Mouse (Mus musculus) heart, embryonic 16.5 days (tissue): ENCODE results near the gene Plcg2. TPM values are rescaled to one million over a fixed set of nuclear protein-coding genes. Genes with fewer than 3 reads are reported as not detected.

Experiments
- ATAC-seq: fragments of 200-750 bp; cut with Nextera tagmentation; replicated peaks from 2 replicates; pipeline ENCODE4 v1.8.0; 2017; ENCODE audit warnings: moderate number of reproducible peaks; ENCODE audit not compliant: insufficient read depth, low FRiP score; ENCODE audit errors: extremely low read depth
- H3K27ac ChIP-seq: fragments of 300-500 bp; sonication (generic); 2 replicates; pipeline ENCODE4 v1.5.1; 2014; ENCODE audit warnings: mild to moderate bottlenecking, low read length, control low read depth, moderate library complexity
- H3K27me3 ChIP-seq: fragments of 300-500 bp; sonication (generic); 2 replicates; pipeline ENCODE4 v1.6.1; 2014; ENCODE audit warnings: low read length, mixed read lengths; ENCODE audit not compliant: control insufficient read depth, insufficient read depth
- H3K36me3 ChIP-seq: fragments of 300-500 bp; sonication (generic); 2 replicates; pipeline ENCODE4 v1.6.1; 2014; ENCODE audit not compliant: control insufficient read depth, insufficient read depth
- H3K4me1 ChIP-seq: fragments of 300-500 bp; sonication (generic); 2 replicates; pipeline ENCODE4 v1.6.1; 2014; ENCODE audit warnings: low read length, mixed read lengths; ENCODE audit not compliant: control insufficient read depth, insufficient read depth
- H3K4me2 ChIP-seq: fragments of 300-500 bp; sonication (generic); 2 replicates; pipeline ENCODE4 v1.6.1; 2014; ENCODE audit warnings: low read depth, mild to moderate bottlenecking, control low read depth, low read length
- H3K4me3 ChIP-seq: fragments of 300-500 bp; sonication (generic); 2 replicates; pipeline ENCODE4 v1.5.1; 2014; ENCODE audit warnings: mild to moderate bottlenecking, control low read depth, low read length
- H3K9ac ChIP-seq: fragments of 300-500 bp; sonication (generic); 2 replicates; pipeline ENCODE4 v1.6.1; 2014; ENCODE audit warnings: low read length, control low read depth
- H3K9me3 ChIP-seq: fragments of 300-500 bp; sonication (generic); replicated peaks from 2 replicates; pipeline ENCODE4 v1.6.1; 2016; ENCODE audit warnings: low read length; ENCODE audit not compliant: control insufficient read depth
- WGBS: fragments of 180-500 bp; shearing (Covaris S2); extraction: QIAGEN DNeasy Blood & Tissue Kit; methylation state at CpG from one replicate; pipeline ENCODE4 v1.1.7; 2014; 5-methylcytosine and 5-hydroxymethylcytosine counted together
- polyA plus RNA-seq: library from polyadenylated mRNA; unstranded; fragments of >200 nt; fragmentation: Nextera tagmentation; extraction: Ambion mirVana; gene quantifications from 2 replicates; pipeline ENCODE4 v1.2.1, GENCODE M21; 2015

The Plcg2 gene
- polyA plus RNA-seq, 1 experiment from 2014 or later: 7.2 TPM

GRCm38 (mm10) chr8:117548453-117548852, 50.4 kb downstream of the Plcg2 start:
- H3K27me3 ChIP-seq: no peaks in the 10 kb centered on the region
- H3K9ac ChIP-seq: no peak overlapping the region
- H3K4me1 ChIP-seq: peaks cover 15% of the 10 kb centered on the region
- no peak overlapping the region for H3K27ac ChIP-seq
- no peak overlapping the region for H3K4me2 ChIP-seq
- no peaks in the 10 kb centered on the region for H3K9me3 ChIP-seq
- no peaks in the 10 kb centered on the region for H3K36me3 ChIP-seq
- ATAC-seq: peak; percentile 53
- 53% methylated on average over 4 of the region's 4 CpGs for WGBS
- H3K4me3 ChIP-seq: no peak overlapping the region

- no peak overlapping the region for H3K4me3 ChIP-seq
- H3K4me1 ChIP-seq: peaks cover 5% of the 10 kb centered on the region
- H3K9me3 ChIP-seq: no peaks in the 10 kb centered on the region
- H3K9ac ChIP-seq: no peak overlapping the region
- H3K4me2 ChIP-seq: no peak overlapping the region
- WGBS: 84% methylated on average over 5 of the region's 5 CpGs
- no peak for ATAC-seq
- no peaks in the 10 kb centered on the region for H3K27me3 ChIP-seq
- H3K27ac ChIP-seq: no peak overlapping the region
- no peaks in the 10 kb centered on the region for H3K36me3 ChIP-seq
Observed at GRCm38 (mm10) chr8:117550529-117550928, 52.4 kb downstream of the Plcg2 start.

GRCm38 (mm10) chr8:117561014-117561413, 62.9 kb downstream of the Plcg2 start:
- peaks cover 4% of the 10 kb centered on the region; the same call in 1 of the 2 replicates for H3K4me1 ChIP-seq
- H3K4me3 ChIP-seq: no peak overlapping the region
- 63% methylated on average over 4 of the region's 4 CpGs for WGBS
- H3K9ac ChIP-seq: no peak overlapping the region
- H3K9me3 ChIP-seq: no peaks in the 10 kb centered on the region
- H3K36me3 ChIP-seq: no peaks in the 10 kb centered on the region
- no peak overlapping the region for H3K4me2 ChIP-seq
- no peak for ATAC-seq
- no peak overlapping the region for H3K27ac ChIP-seq
- no peaks in the 10 kb centered on the region for H3K27me3 ChIP-seq

DNA sequence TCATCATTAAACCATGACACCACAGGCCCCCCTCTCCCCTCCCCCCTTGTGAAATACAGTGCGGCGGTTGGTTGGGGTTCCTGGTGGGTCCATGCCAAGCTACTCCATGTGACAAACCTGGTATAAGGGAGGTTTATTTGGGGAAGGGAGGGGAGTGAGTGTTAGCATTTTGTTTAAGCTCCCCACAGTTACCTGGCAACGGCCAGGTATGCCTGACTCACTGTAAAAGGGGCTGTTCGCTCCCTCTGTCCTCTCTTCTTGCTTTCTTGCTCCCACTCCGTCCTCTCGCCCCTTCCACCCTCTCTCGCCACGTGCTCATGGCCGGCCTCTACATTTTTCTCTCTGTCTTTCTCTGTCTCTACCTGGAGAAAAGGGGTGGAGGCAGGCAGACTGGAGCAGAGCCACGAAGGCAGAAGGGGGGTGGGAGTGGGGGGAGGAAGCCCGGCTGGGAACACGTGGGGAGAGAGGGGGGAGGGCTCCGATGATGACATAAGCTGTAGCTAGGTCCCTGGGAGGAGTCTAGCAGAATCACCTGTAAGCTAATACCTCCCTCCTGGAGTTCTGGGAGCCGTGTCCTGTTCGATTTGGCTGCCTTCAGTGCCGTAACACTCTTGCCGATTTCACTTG, 63.8 kb downstream of the Plcg2 start:
- peak overlapping the region; percentile 33; the same call in 1 of the 2 replicates for H3K4me2 ChIP-seq
- H3K9me3 ChIP-seq: no peaks in the 10 kb centered on the region
- H3K27me3 ChIP-seq: no peaks in the 10 kb centered on the region
- no peak for ATAC-seq
- H3K4me1 ChIP-seq: peaks cover 4% of the 10 kb centered on the region; the same call in 1 of the 2 replicates
- no peaks in the 10 kb centered on the region for H3K36me3 ChIP-seq
- no peak overlapping the region for H3K9ac ChIP-seq
- peak overlapping the region; percentile 15 for H3K4me3 ChIP-seq
- WGBS: 26% methylated on average over 17 of the region's 17 CpGs
- H3K27ac ChIP-seq: no peak overlapping the region

- H3K9me3 ChIP-seq: no peaks in the 10 kb centered on the region
- H3K36me3 ChIP-seq: no peaks in the 10 kb centered on the region
- no peaks in the 10 kb centered on the region for H3K27me3 ChIP-seq
- H3K9ac ChIP-seq: no peak overlapping the region
- H3K4me1 ChIP-seq: peaks cover 4% of the 10 kb centered on the region; the same call in 1 of the 2 replicates
- ATAC-seq: no peak
- peak overlapping the region; percentile 33; the same call in 1 of the 2 replicates for H3K4me2 ChIP-seq
- H3K4me3 ChIP-seq: peak overlapping the region; percentile 15
- H3K27ac ChIP-seq: no peak overlapping the region
- WGBS: 40% methylated on average over 16 of the region's 16 CpGs
Observed at GRCm38 (mm10) chr8:117562445-117563014, 64.4 kb downstream of the Plcg2 start.

GRCm38 (mm10) chr8:117569409-117569808, 71.3 kb downstream of the Plcg2 start:
- no peaks in the 10 kb centered on the region for H3K27me3 ChIP-seq
- no peak overlapping the region for H3K4me3 ChIP-seq
- H3K9me3 ChIP-seq: no peaks in the 10 kb centered on the region
- no peak overlapping the region for H3K4me2 ChIP-seq
- H3K4me1 ChIP-seq: no peaks in the 10 kb centered on the region
- WGBS: 32% methylated on average over 5 of the region's 5 CpGs
- ATAC-seq: no peak
- no peaks in the 10 kb centered on the region for H3K36me3 ChIP-seq
- H3K9ac ChIP-seq: no peak overlapping the region
- no peak overlapping the region for H3K27ac ChIP-seq

DNA sequence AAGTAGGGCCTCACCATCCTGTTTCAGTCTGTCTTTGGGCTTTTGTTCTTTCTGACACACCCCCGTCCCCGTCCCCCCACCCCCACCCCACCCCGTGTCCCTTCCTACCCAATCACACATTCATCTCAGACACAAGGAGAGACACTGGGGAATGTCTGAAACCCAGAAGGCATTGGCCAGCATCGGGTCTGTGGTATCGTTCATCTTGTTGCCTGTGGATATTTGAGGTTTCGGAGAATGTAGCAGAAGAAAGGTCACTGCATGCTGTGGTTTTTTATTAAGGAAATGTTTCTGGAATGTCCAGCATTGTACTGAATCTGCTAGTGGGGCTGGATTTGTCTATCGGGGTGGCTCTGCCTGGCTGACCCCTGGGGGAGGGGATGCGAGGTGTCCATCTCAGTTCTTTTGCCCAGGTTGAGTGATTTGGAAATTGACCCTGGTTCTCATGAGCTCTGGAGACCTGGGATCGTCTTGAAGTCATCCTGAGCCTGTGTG, 78.2 kb downstream of the Plcg2 start:
- Histone ChIP-seq H3K36me3 (no peaks in the 10 kb centered on the region), H3K27ac (no peak overlapping the region), H3K9me3 (no peaks in the 10 kb centered on the region), H3K4me2 (no peak overlapping the region), H3K9ac (no peak overlapping the region), H3K4me1 (no peaks in the 10 kb centered on the region), H3K27me3 (no peaks in the 10 kb centered on the region), H3K4me3 (no peak overlapping the region)
- WGBS: 70% methylated on average over 9 of the region's 9 CpGs
- no peak for ATAC-seq

- no peak overlapping the region for H3K27ac ChIP-seq
- no peak overlapping the region for H3K9ac ChIP-seq
- no peaks in the 10 kb centered on the region for H3K27me3 ChIP-seq
- WGBS: 75% methylated on average over 6 of the region's 6 CpGs
- no peak overlapping the region for H3K4me3 ChIP-seq
- no peaks in the 10 kb centered on the region for H3K4me1 ChIP-seq
- H3K9me3 ChIP-seq: no peaks in the 10 kb centered on the region
- no peaks in the 10 kb centered on the region for H3K36me3 ChIP-seq
- H3K4me2 ChIP-seq: no peak overlapping the region
- no peak for ATAC-seq
Observed at GRCm38 (mm10) chr8:117577059-117577458, 79.0 kb downstream of the Plcg2 start.

DNA sequence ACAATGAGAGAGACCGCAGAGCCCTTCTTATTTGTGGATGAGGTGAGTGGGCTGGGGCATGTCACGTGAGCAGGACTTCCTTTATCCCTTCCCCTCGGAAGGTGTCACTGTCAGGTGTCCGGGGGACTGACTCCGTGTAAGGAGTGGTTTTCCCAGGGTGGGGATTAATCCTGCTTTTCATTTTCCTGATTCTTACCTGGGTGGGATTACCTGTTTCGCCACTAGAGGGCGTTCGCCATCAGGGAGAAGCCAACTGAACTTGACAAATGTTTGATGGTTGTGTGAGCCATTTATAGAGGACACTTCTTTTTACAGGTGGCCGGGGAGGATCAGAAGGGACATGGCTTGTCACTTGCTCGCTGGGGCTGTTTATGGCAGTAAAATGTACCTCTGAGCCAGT, 79.8 kb downstream of the Plcg2 start:
- WGBS: 59% methylated on average over 10 of the region's 10 CpGs
- Histone ChIP-seq H3K36me3 (no peaks in the 10 kb centered on the region; the same call in 1 of the 2 replicates), H3K9ac (no peak overlapping the region), H3K4me3 (no peak overlapping the region), H3K27me3 (no peaks in the 10 kb centered on the region), H3K4me2 (no peak overlapping the region), H3K4me1 (no peaks in the 10 kb centered on the region), H3K9me3 (peaks cover 4% of the 10 kb centered on the region; the same call in 1 of the 2 replicates), H3K27ac (no peak overlapping the region)
- no peak for ATAC-seq
